Mouse (Mus musculus) erythroblast, adult 5-6 weeks (primary cell): ENCODE data around the gene Rhod. TPM values are rescaled to one million over a fixed set of nuclear protein-coding genes. Genes with fewer than 3 reads are reported as not detected.
A peak's percentile ranks its signal among the peaks of the same experiment; 100 is the strongest.
"Not testable (repeated sequence)": the region's sequence is repeated elsewhere in the genome, so short reads cannot be mapped to it uniquely, and the experiment has no call there.

ENCODE experiments used
- ATAC-seq: replicated peaks from 2 replicates; pipeline ENCODE4 v1.8.0; 2016; ENCODE audit warnings: moderate number of reproducible peaks, mild to moderate bottlenecking, moderate TSS enrichment, inconsistent platforms; ENCODE audit not compliant: poor library complexity, low FRiP score, severe bottlenecking
- total RNA-seq, 2 experiments: library from RNA; stranded (forward) in 1 of 2; stranded (reverse) in 1 of 2; fragments of 150-400 nt in 1 of 2; fragments of 200-764, 138-1000 nt in 1 of 2; gene quantifications; 2 replicates each; pipeline versions ENCODE4 v1.2.3 to v1.2.4; 2015 to 2017; ENCODE audit warnings: low replicate concordance in 2 of 2

The Rhod gene
- total RNA-seq, 2 experiments from 2014 or later: not detected

DNA sequence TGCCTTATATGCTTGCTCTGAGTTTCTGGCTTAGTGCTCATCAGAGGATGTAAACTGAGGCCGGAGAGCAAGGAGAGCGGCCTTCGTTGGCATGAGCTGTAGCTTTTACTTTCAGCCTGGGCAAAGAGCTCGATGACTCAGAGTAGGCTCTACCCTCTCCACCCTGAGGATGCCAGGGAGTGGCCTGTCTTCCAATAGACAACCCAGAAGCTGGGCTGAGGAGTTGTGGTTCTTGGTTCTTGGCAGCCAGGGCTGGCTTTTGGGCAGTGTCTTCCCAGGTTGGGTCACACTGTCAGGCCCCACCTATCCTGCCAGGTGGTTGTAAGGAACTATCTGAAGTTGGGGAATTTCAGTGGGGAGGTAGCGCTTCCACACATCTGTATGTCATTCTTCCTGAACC is 19.5 kb downstream of the Rhod start:
- ATAC-seq: no peak

DNA sequence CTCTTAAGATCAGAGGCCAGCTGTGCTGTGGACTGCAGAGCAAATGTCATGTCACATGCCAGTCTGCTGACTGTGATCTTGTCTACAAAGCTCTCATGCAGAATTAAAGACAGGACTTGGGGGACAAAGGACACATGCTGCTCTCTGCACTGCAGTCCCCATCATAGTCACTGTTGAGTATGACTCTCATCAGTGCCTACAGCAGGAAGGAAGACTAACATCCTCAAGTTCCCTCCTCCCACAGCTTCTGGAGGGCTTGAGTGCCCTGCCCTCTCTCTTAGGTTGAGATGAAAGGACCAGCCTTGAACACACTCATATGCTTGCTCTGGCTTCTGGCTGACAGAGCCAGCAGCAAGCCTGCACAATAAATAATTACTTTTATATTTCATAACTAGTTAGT is 21.5 kb downstream of the Rhod start:
- no peak for ATAC-seq

DNA sequence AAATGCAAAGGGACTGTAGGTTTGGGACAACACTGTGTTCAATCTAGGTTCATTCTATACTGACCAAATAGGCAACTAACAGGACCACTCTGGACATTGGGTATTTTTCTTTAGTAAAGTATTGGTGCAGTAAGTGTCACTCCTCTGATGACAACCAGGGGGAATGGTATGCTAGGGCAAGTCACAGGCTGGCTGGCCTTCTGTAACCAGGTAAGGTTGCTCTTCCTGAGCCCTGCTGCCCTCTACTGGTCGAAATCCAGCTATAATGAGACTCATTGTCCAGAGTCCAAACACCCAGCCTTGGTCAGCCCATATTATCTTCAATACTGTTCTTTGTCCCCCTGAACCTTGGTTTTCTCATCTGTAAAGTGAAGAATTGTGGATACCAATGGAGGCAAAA is 22.0 kb downstream of the Rhod start:
- peak; percentile 90 for ATAC-seq

DNA sequence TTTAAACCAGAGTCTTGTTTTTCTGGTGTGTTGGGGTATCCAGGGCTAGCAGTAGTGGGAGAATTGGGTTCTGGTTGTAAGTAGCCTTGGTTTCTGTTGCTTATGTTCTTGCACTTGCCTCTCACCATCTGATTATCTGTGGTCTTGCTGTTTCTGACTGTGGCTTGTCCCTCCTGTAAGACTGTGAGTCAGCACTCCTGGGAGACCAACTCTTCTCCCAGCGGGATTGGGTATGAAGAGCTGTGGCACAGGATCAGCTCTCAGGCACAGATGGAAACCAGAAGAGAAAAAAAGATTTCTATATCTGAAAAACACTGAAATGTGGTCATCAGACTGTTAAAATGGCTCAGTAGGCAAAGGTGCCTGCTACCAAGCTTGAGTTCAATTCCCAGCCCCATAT is 24.6 kb downstream of the Rhod start:
- no peak for ATAC-seq

DNA sequence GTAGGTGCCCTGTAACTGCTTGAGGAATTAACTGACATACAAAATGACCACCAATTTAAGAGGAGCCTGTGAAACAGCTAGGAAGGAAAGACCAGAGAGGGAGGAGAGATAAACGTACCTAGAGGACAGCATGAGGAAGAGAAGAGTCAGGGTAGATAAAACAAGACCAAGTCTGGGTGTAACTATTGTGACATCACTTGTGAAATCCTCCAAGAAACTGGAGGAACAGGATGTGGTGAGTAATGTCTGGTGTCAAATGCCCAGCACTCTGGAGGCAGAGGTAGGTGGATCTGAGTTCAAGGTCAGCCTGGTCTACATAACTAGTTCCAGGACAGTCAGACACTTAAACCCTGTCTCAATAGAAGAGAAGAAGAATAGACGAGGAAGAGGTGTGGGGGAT is 30.2 kb downstream of the Rhod start:
- no peak for ATAC-seq

DNA sequence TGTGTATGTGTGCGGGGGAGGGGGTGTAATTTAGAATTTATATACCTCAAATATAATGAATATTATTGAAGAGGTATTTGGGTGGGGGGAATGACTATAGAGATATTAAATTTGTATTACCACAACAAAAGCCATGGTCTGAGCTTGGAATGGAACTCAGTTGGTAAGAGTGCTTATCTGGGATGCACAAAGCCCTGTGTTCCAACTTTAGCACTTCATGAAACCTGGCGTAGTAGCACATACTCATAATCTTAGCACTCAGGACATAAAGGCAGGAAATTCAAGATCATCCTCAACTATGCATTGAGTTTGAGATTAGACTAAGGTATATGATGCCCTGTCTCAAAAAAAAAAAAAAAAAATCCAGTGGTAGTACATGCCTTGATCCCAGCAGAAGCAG is 34.4 kb downstream of the Rhod start:
- ATAC-seq: no peak

DNA sequence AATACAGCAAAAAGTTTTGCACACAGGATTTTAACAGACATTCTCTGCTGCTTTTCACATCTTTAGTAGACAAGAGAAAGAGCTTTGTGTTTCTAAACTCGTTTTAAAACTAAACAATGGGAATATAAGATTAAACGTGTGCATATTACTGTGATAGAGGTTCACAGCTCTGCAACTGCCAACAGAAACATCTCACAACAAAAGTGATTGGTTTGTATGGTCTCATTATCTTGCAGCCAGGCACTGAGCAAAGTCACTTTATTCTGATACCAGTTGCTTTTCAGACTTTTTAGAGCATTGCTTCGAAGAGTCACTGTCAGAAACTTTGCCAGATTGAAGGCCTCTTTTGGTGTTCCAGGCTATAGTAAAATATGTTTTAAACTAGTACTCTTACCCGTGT is 40.3 kb downstream of the Rhod start:
- ATAC-seq: no peak

DNA sequence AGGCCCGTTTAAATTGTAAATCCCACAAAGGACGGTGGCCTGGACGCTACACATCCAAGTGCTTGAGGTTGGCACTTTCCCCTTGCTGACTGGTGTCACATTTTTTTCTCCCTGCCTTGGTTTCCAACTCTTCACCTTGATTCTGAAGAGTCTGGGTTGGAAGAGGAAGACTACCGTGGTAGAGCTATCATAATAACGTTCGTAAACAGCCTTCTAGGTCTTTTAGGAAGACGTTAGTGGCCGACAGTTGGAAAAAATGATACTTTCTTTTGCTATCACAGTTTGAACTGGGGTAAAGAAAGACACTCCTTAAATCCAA is 40.6 kb downstream of the Rhod start:
- ATAC-seq: no peak

DNA sequence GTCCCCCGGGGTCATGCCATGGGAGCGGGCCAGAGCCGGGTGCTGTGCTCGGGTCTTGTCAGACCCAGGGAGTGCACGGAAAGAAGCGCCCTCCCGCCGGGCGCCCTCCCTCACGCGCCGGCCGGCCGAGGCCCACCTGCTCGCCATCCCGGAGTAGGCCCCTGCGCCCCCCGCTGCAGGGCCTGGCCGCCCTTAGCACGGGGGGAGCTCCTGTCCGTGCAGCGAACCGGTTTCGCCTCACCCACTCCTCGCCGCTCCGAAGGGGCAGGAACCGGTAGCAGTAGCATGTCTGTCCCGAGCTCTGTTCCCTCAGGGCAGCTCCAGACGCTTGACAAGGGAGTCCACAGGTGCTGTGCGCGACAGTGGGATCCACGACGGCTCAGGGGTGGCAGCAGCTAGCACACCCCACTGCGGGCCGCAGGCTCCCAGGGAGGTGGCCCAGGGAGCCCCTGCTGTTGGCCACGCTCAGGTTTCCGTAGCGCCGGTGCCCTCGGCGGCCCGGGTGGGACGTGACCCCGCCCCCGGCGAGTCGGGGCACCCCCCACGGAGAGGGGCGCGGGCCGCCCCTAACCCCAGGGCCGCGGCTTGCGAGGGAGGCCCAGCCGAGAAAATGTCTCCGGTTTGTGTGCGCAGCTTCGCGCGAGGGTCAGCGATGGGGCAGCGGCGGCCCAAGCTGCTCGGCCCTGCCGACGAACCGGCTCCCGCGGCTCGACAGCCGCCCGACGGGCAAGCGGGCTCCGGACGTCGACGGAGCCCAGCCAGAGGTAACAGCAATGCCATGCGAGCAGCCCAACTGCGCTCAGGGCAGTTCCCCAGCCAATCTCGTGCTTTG is 41.2 kb downstream of the Rhod start, which contains the start of gene Kdm2a:
Gene Kdm2a (minus strand): TSS at position 488 of the 832 bp plus-strand sequence.
- peak; percentile 29 for ATAC-seq

DNA sequence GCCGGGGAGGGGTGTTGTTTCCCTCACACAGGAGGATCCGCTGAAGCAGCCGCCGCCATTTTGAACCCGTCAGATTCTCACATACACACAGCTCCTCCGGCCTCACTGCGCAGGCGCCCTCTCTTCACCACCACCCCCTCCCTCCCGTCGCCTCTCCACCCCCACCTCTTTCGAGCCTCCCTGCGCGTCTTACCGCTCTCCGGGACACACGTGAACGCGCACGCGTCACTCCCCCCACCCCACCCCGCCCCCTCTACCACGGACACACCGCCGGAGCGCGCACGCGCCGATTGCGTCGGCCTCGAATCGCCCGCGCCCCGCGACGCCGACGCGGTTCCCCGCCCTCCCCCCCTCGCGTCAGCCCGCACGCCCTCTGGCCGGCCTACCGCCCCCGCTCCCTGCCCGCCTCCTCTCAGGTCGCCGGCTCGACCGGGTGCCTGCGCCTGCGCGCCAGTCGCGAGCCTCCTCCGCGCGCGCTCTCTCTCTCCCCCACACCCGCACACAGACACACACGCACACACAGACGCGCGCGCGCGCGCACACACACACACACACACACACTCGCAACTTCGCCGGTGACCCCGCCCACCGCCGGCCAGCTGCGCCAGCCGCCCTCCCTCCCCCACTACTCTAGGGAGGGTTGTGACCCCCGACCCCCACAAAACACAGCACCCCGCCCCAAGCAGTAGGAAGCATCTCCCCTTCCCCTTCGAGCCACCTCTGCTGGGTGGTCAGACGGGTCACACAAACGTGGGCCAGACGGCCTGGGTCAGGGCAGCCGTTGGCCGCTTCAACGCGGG is 42.0 kb downstream of the Rhod start:
- ATAC-seq: peak; percentile 87

DNA sequence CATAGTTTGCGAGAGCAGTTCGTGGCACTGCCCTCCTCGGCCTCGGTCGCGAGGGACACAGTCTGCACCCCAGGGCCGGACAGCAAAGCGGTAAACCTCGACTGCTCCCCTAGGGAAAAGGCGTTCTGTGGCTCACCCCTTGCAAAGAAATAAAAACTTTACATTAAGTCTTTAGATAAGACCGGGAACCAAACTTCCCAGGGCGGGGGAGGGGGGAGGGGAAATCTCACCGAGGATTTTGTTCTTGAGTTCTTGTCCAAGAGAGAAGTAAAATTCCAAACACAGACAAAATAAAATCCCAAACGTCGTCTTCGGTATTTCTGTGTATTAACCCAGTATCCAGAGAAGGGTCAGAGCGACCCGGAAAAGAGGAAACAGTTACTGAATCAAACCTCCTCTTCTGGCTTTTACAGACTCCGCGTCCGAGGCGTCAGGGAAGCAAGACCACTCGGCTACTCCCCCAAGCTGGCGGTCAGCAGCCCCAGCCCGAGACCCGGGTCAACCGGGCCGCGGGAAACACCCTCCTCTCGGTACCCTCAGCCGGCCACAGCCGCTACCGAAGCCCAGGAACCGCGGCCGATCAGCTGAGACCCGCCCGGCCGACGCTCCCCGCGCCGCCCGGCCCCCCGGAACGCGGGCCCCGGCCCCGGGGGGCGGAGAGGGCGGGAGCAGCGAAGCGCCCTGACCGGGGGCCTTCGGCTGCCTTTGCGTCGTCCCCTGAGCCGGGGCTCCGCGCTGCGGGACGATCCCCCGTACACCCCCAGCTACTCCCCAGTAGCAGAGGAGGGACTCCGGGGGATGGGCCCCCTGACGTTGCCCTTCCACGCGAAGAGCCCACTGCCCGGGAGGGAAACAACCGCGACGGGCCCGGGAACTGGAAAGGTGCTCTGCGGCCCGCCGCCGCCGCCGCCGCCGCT is 42.9 kb downstream of the Rhod start:
- ATAC-seq: peak; percentile 45

DNA sequence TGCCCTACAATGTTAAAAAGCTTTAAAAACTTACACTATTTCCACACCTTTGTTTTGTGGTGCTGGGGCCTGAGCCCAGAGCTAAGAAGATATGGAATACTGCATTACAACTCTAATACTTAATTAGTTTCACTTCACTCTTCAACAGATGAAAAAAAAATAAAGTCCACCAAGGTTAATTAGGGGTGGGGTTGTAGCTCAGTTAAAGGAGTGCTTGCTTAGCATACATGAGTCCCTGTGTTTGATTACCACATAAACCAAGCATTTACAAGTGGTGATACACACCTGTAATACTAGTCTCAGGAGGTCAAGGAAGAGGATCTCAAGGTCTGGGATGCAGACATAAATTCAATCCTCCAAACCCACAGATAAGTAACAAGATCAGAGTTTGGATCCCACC is 52.0 kb downstream of the Rhod start:
- ATAC-seq: no peak

DNA sequence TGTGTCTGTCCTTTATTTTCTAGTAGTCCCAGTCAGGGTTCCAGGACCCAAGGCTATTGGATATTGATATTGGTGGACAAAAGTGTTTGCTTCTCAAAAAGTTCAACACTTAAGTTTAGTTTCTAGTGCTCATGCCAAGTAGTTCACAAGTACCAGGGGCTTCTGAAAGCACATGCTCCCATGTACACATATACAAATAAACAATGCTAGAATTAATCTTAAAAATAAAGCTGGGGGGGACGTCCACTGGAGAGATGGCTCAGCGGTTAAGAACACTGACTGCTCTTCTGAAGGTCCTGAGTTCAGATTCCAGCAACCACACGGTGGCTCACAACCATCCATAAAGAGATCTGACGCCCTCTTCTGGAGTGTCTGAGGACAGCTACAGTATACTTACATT is 54.2 kb downstream of the Rhod start:
- no peak for ATAC-seq

DNA sequence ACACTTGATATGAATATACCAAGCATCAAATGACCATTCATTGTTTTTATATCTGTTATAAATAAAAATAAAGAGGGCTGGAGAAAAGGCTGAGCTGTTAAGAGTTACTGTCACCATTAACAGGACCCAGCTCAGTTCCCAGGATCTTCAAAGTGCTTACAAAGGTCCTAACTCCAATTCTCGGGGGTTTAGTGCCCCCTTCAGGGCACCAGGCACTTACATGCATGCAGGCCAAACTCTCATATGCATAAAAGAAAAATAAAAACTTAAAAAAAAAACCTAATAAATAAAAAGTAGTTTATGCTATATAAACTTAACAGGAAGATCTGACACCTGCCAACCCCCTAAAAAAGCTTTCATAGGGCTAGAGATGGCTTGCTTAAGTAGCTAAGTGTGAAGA is 54.9 kb downstream of the Rhod start:
- no peak; the same call in 1 of the 2 replicates for ATAC-seq

DNA sequence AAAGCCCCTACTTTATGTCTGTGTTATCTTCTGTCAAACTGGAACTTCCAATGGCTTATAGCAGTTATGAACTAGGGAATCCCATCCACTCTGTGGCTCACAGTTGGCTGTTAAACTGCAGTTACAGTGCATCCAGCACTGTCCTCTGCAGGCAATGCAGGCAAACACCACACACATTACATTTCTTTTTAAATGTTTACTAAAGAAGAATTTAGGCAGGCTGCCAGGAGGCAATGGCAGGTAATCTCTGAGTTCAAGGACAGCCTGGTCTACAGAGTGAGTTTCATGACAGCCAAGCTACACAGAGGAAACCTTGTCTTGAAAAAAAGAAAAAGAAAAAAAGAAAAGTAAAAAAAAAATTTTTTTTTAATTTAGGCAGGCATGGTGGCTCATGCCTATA is 55.9 kb downstream of the Rhod start:
- no peak for ATAC-seq

DNA sequence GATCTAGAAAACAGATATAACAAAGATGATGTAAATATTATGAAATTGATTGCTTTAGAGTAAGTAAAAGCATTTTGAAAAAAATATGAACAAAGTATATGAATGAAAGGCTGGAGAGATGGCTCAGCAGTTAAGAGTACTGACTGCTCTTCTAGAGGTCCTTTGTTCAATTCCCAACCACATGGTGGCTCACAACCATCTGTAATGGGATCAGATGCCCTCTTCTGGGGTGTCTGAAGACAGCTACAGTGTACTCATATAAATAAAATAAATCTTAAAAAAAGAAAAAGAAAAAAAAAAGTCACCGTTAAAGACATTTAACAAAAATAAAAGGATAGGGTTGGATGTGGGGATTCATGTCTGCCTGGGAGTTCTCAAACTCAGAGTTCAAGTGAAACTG is 56.9 kb downstream of the Rhod start:
- ATAC-seq: not testable (repeated sequence)
